Mouse (Mus musculus): ENCODE data around the gene Tube1. TPM values are rescaled to one million over a fixed set of nuclear protein-coding genes. Genes with fewer than 3 reads are reported as not detected.

Tube1 gene
- 1 to 10 TPM; 3.7 to 3.8 TPM for polyA plus RNA-seq (2017; shearing (Covaris generic))

GRCm38 (mm10) chr10:39133462-39134310 lies at the start of gene Tube1, which contains the start of gene Fam229b:
TSS of gene Tube1 (plus strand) at chr10:39133976.
TSS of gene Fam229b (minus strand) at chr10:39133914.

GRCm38 (mm10) chr10:39163694-39164093 lies 29.9 kb downstream of the Tube1 start, which contains the start of gene Ccn6:
TSS of gene Ccn6 (minus strand) at chr10:39163794.

Other genes with a start within 250 kb of the Tube1 start
- 1 to 10 TPM in 1 of 2 experiments, under 1 TPM in 1; 0.46 to 4.8 TPM for gene Lama4, start 168.5 kb upstream of the Tube1 start, polyA plus RNA-seq (2017; shearing (Covaris generic))
- gene Fam229b, start 62 bp upstream of the Tube1 start, polyA plus RNA-seq (2017; shearing (Covaris generic)), result 1 to 10 TPM; 1.8 to 2.8 TPM
- gene Ccn6, start 29.8 kb downstream of the Tube1 start, polyA plus RNA-seq (2017; shearing (Covaris generic)), result under 1 TPM in 1 of 2 experiments, not detected in 1; 0.12 TPM
- gene Fyn, start 234.9 kb downstream of the Tube1 start, polyA plus RNA-seq (2017; shearing (Covaris generic)), result 100 to 1,000 TPM; 518 to 540 TPM

Data from inflammation-experienced regulatory T-cells (primary cell).